Mouse (Mus musculus): ENCODE data around the gene Bst2. TPM values are rescaled to one million over a fixed set of nuclear protein-coding genes. Genes with fewer than 3 reads are reported as not detected.

Bst2 gene
- polyA plus RNA-seq, 2 experiments from 2014 or later = 75.3 to 150 TPM

Other genes starting within 250 kb of the Bst2 start
- 100 to 1,000 TPM; 292 to 321 TPM for gene Use1, start 170.6 kb downstream of the Bst2 start, polyA plus RNA-seq (2017; shearing (Covaris generic))
- 1 to 10 TPM; 3.9 to 4.1 TPM for gene Ocel1, start 166.2 kb downstream of the Bst2 start, polyA plus RNA-seq (2017; shearing (Covaris generic))
- gene Nr2f6, start 155.5 kb downstream of the Bst2 start, polyA plus RNA-seq (2017; shearing (Covaris generic)) = under 1 TPM in 1 of 2 experiments, not detected in 1; 0.36 TPM
- gene Ushbp1, start 141.7 kb downstream of the Bst2 start, polyA plus RNA-seq (2017; shearing (Covaris generic)) = not detected
- 10 to 100 TPM; 54.6 to 55.8 TPM for gene Babam1, start 140.6 kb downstream of the Bst2 start, polyA plus RNA-seq (2017; shearing (Covaris generic))
- gene Ankle1, start 131.4 kb downstream of the Bst2 start, polyA plus RNA-seq (2017; shearing (Covaris generic)) = 1 to 10 TPM in 1 of 2 experiments, under 1 TPM in 1; 0.20 to 1.6 TPM
- 10 to 100 TPM; 16.3 to 19.5 TPM for gene Abhd8, start 73.8 kb downstream of the Bst2 start, polyA plus RNA-seq (2017; shearing (Covaris generic))
- gene Mrpl34, start 72.5 kb downstream of the Bst2 start, polyA plus RNA-seq (2017; shearing (Covaris generic)) = 10 to 100 TPM; 65.1 to 82.9 TPM
- gene Dda1, start 68.3 kb downstream of the Bst2 start, polyA plus RNA-seq (2017; shearing (Covaris generic)) = 10 to 100 TPM; 22.5 to 22.7 TPM
- under 1 TPM in 1 of 2 experiments, not detected in 1; 0.20 TPM for gene Ano8, start 51.5 kb downstream of the Bst2 start, polyA plus RNA-seq (2017; shearing (Covaris generic))
- gene Gtpbp3, start 49.4 kb downstream of the Bst2 start, polyA plus RNA-seq (2017; shearing (Covaris generic)) = 1 to 10 TPM; 2.9 to 3.1 TPM
- gene Plvap, start 25.7 kb downstream of the Bst2 start, polyA plus RNA-seq (2017; shearing (Covaris generic)) = not detected
- not detected for gene Ccdc194, start 11.7 kb downstream of the Bst2 start, polyA plus RNA-seq (2017; shearing (Covaris generic))
- gene Mvb12a, start 5.5 kb upstream of the Bst2 start, polyA plus RNA-seq (2017; shearing (Covaris generic)) = 10 to 100 TPM; 45.1 to 58.2 TPM
- gene Tmem221, start 21.4 kb upstream of the Bst2 start, polyA plus RNA-seq (2017; shearing (Covaris generic)) = under 1 TPM in 1 of 2 experiments, not detected in 1; 0.79 TPM
- not detected for gene Nxnl1, start 29.1 kb upstream of the Bst2 start, polyA plus RNA-seq (2017; shearing (Covaris generic))
- 10 to 100 TPM in 1 of 2 experiments, 1 to 10 TPM in 1; 3.4 to 13.6 TPM for gene Slc27a1, start 31.4 kb upstream of the Bst2 start, polyA plus RNA-seq (2017; shearing (Covaris generic))
- gene Pgls, start 54.7 kb upstream of the Bst2 start, polyA plus RNA-seq (2017; shearing (Covaris generic)) = 10 to 100 TPM; 51.5 to 53.4 TPM
- 1 to 10 TPM; 3.0 to 3.6 TPM for gene Fam129c, start 60.2 kb upstream of the Bst2 start, polyA plus RNA-seq (2017; shearing (Covaris generic))
- 10 to 100 TPM; 10.8 to 12.2 TPM for gene Colgalt1, start 73.5 kb upstream of the Bst2 start, polyA plus RNA-seq (2017; shearing (Covaris generic))
- under 1 TPM; 0.47 to 0.50 TPM for gene Unc13a, start 134.3 kb upstream of the Bst2 start, polyA plus RNA-seq (2017; shearing (Covaris generic))
- 10 to 100 TPM; 21.2 TPM for gene Jak3, start 138.8 kb upstream of the Bst2 start, polyA plus RNA-seq (2017; shearing (Covaris generic))
- gene Insl3, start 151.8 kb upstream of the Bst2 start, polyA plus RNA-seq (2017; shearing (Covaris generic)) = 10 to 100 TPM; 15.1 to 24.5 TPM
- 1 to 10 TPM; 3.4 to 6.5 TPM for gene B3gnt3, start 164.3 kb upstream of the Bst2 start, polyA plus RNA-seq (2017; shearing (Covaris generic))
- 10 to 100 TPM; 40.4 to 46.7 TPM for gene Fcho1, start 188.3 kb upstream of the Bst2 start, polyA plus RNA-seq (2017; shearing (Covaris generic))

Measured in CD4-positive, CD25-positive, alpha-beta regulatory T cell, adult 4 months (primary cell).